Mouse (Mus musculus): ENCODE results near the gene Vmn1r38. TPM values are rescaled to one million over a fixed set of nuclear protein-coding genes. Genes with fewer than 3 reads are reported as not detected.

The Vmn1r38 gene
- polyA plus RNA-seq (2014; fragmentation: Illumina TruSeq; extraction: RNeasy Lipid Tissue Mini Kit (QIAGEN cat#74804); ENCODE audit: low read depth, low replicate concordance): not detected

DNA sequence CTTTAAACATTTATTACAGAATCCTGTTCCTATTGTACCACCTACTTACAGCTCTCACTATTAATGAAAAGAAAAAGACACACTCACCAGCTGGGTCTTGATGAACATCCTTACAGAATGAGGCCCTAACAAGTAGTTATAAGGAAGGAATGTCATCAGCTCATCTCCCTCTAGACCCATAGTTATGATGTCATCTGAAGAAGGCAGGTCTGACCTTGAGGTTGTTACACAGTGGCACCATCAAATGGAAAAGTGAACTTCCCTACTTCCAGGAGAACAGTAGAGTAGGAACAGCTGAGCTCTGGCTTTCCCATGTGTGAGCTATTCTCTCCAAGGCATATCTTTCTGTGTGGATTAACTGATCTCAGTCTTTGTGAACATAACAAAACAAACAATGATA lies at the start of gene Vmn1r38:
Gene Vmn1r38 (minus strand): TSS at position 101 of the 400 bp plus-strand sequence.

DNA sequence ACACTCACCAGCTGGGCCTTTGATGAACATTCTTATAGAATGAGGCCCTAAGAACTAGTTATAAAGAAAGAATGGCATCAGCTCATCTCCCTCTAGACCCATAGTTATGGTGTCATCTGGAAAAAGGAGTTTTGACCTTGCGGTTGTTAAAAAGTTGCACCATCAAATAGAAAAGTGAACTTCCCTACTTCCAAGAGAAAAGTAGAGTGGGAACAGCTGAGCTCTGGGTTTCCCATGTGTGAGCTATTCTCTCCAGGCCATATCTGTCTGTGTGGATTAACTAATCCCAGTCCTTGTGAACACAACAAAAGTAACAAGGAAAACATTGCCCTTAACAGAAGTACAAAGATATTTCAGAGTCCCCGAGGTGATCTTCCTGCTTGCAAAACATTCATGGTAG lies 28.1 kb upstream of the Vmn1r38 start, which contains the start of gene Vmn1r39:
Gene Vmn1r39 (minus strand): TSS at position 101 of the 400 bp plus-strand sequence.

DNA sequence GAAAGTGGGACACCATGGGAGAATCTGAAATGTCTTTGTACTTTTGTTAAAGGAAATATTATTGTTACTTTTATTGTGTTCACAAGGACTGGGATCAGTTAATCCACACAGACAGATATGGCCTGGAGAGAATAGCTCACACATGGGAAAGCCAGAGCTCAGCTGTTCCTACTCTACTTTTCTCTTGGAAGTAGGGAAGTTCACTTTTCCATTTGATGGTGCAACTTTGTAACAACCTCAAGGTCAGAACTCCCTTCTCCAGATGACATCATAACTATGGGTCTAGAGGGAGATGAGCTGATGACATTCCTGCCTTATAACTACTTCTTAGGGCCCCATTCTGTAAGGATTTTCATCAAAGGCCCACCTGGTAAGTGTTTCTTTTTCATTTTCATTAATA lies 53.3 kb downstream of the Vmn1r38 start, which contains the start of gene Vmn1r37:
Gene Vmn1r37 (plus strand): TSS at position 301 of the 400 bp plus-strand sequence.

Other genes with a start within 250 kb of the Vmn1r38 start
- 47.7 TPM for gene Mad2l1, start 247.2 kb downstream of the Vmn1r38 start, polyA plus RNA-seq (2014; fragmentation: Illumina TruSeq; extraction: RNeasy Lipid Tissue Mini Kit (QIAGEN cat#74804); ENCODE audit: low read depth, low replicate concordance)
- gene Vmn1r32, start 222.5 kb downstream of the Vmn1r38 start, polyA plus RNA-seq (2014; fragmentation: Illumina TruSeq; extraction: RNeasy Lipid Tissue Mini Kit (QIAGEN cat#74804); ENCODE audit: low read depth, low replicate concordance): not detected
- gene Vmn1r33, start 164.3 kb downstream of the Vmn1r38 start, polyA plus RNA-seq (2014; fragmentation: Illumina TruSeq; extraction: RNeasy Lipid Tissue Mini Kit (QIAGEN cat#74804); ENCODE audit: low read depth, low replicate concordance): not detected
- gene Vmn1r34, start 138.7 kb downstream of the Vmn1r38 start, polyA plus RNA-seq (2014; fragmentation: Illumina TruSeq; extraction: RNeasy Lipid Tissue Mini Kit (QIAGEN cat#74804); ENCODE audit: low read depth, low replicate concordance): not detected
- gene Vmn1r35, start 96.7 kb downstream of the Vmn1r38 start, polyA plus RNA-seq (2014; fragmentation: Illumina TruSeq; extraction: RNeasy Lipid Tissue Mini Kit (QIAGEN cat#74804); ENCODE audit: low read depth, low replicate concordance): 0.17 TPM
- not detected for gene Vmn1r36, start 63.5 kb downstream of the Vmn1r38 start, polyA plus RNA-seq (2014; fragmentation: Illumina TruSeq; extraction: RNeasy Lipid Tissue Mini Kit (QIAGEN cat#74804); ENCODE audit: low read depth, low replicate concordance)
- not detected for gene Vmn1r37, start 53.2 kb downstream of the Vmn1r38 start, polyA plus RNA-seq (2014; fragmentation: Illumina TruSeq; extraction: RNeasy Lipid Tissue Mini Kit (QIAGEN cat#74804); ENCODE audit: low read depth, low replicate concordance)
- not detected for gene Vmn1r39, start 28.0 kb upstream of the Vmn1r38 start, polyA plus RNA-seq (2014; fragmentation: Illumina TruSeq; extraction: RNeasy Lipid Tissue Mini Kit (QIAGEN cat#74804); ENCODE audit: low read depth, low replicate concordance)
- gene Gng12, start 113.8 kb upstream of the Vmn1r38 start, polyA plus RNA-seq (2014; fragmentation: Illumina TruSeq; extraction: RNeasy Lipid Tissue Mini Kit (QIAGEN cat#74804); ENCODE audit: low read depth, low replicate concordance): 42.8 TPM